Mouse (Mus musculus): ENCODE measurements around the gene Stk16. TPM values are rescaled to one million over a fixed set of nuclear protein-coding genes. Genes with fewer than 3 reads are reported as not detected.

Stk16 gene
- polyA plus RNA-seq, 1 experiment from 2014 or later: 125 TPM

GRCm38 (mm10) chr1:75187914-75188483, 22.6 kb upstream of the Stk16 start:
- no peak overlapping the region for H3K4me2 ChIP-seq (replicated peaks)
- H3K27ac ChIP-seq: no peak overlapping the region
- no peaks in the 10 kb centered on the region for H3K9me3 ChIP-seq (replicated peaks)
- H3K36me3 ChIP-seq: peaks cover 52% of the 10 kb centered on the region
- no peak overlapping the region for H3K9ac ChIP-seq
- no peaks in the 10 kb centered on the region for H3K27me3 ChIP-seq
- WGBS: 93% methylated on average over 2 of the region's 2 CpGs
- no peak for ATAC-seq (ENCODE audit: low FRiP score)
- no peak overlapping the region for H3K4me3 ChIP-seq
- peaks cover 19% of the 10 kb centered on the region for H3K4me1 ChIP-seq

GRCm38 (mm10) chr1:75190577-75190976, 20.1 kb upstream of the Stk16 start:
- 65% methylated on average over 2 of the region's 2 CpGs for WGBS
- H3K4me3 ChIP-seq: peak overlapping the region; percentile 75
- no peak overlapping the region for H3K27ac ChIP-seq
- no peaks in the 10 kb centered on the region for H3K9me3 ChIP-seq (replicated peaks)
- ATAC-seq (ENCODE audit: low FRiP score): no peak
- H3K27me3 ChIP-seq: no peaks in the 10 kb centered on the region
- peak overlapping the region; percentile 86 for H3K4me2 ChIP-seq (replicated peaks)
- H3K9ac ChIP-seq: peak overlapping the region; percentile 82
- peaks cover 24% of the 10 kb centered on the region for H3K4me1 ChIP-seq
- H3K36me3 ChIP-seq: peaks cover 31% of the 10 kb centered on the region

- H3K27ac ChIP-seq: peak overlapping the region; percentile 95
- H3K9me3 ChIP-seq (replicated peaks): no peaks in the 10 kb centered on the region
- peak overlapping the region; percentile 86 for H3K4me2 ChIP-seq (replicated peaks)
- peaks cover 30% of the 10 kb centered on the region for H3K36me3 ChIP-seq
- 48% methylated on average over 5 of the region's 5 CpGs for WGBS
- H3K27me3 ChIP-seq: no peaks in the 10 kb centered on the region
- peak overlapping the region; percentile 75 for H3K4me3 ChIP-seq
- peak overlapping the region; percentile 82 for H3K9ac ChIP-seq
- peaks cover 24% of the 10 kb centered on the region for H3K4me1 ChIP-seq
- ATAC-seq (ENCODE audit: low FRiP score): no peak
These were observed 19.4 kb upstream of the Stk16 start for GRCm38 (mm10) chr1:75191258-75191621.

GRCm38 (mm10) chr1:75191622-75192402, 18.8 kb upstream of the Stk16 start, which contains the start of the genes Ankzf1 and Atg9a:
Gene Ankzf1 (plus strand): TSS chr1:75192151.
Gene Atg9a (minus strand): TSS chr1:75192196.
- ATAC-seq (ENCODE audit: low FRiP score): peak; percentile 99
- Histone ChIP-seq H3K4me1 (peaks cover 24% of the 10 kb centered on the region), H3K36me3 (peaks cover 30% of the 10 kb centered on the region), H3K9ac (peak within 1 kb of the TSS; percentile 82), H3K4me2 (replicated peaks) (peak within 1 kb of the TSS; percentile 89), H3K27me3 (no peaks in the 10 kb centered on the region), H3K9me3 (replicated peaks) (no peaks in the 10 kb centered on the region), H3K27ac (peak within 1 kb of the TSS; percentile 95), H3K4me3 (peak within 1 kb of the TSS; percentile 75)
- 1% methylated on average over 39 of the region's 56 CpGs for WGBS

GRCm38 (mm10) chr1:75192452-75192851, 18.2 kb upstream of the Stk16 start:
- H3K36me3 ChIP-seq: peaks cover 30% of the 10 kb centered on the region
- H3K27me3 ChIP-seq: no peaks in the 10 kb centered on the region
- no peaks in the 10 kb centered on the region for H3K9me3 ChIP-seq (replicated peaks)
- H3K9ac ChIP-seq: peak overlapping the region; percentile 82
- peak overlapping the region; percentile 89 for H3K27ac ChIP-seq
- ATAC-seq (ENCODE audit: low FRiP score): 0 out of 2 replicates have a peak, but pooled peaks have one; percentile 12
- WGBS: 1% methylated on average over 19 of the region's 19 CpGs
- peak overlapping the region; percentile 75 for H3K4me3 ChIP-seq
- H3K4me2 ChIP-seq (replicated peaks): peak overlapping the region; percentile 89
- peaks cover 24% of the 10 kb centered on the region for H3K4me1 ChIP-seq

- H3K36me3 ChIP-seq: peaks cover 46% of the 10 kb centered on the region
- H3K4me3 ChIP-seq: no peak overlapping the region
- no peak for ATAC-seq (ENCODE audit: low FRiP score)
- WGBS: 85% methylated on average over 1 of the region's 1 CpGs
- no peaks in the 10 kb centered on the region for H3K9me3 ChIP-seq (replicated peaks)
- H3K4me1 ChIP-seq: no peaks in the 10 kb centered on the region
- H3K4me2 ChIP-seq (replicated peaks): no peak overlapping the region
- H3K27ac ChIP-seq: no peak overlapping the region
- H3K9ac ChIP-seq: no peak overlapping the region
- H3K27me3 ChIP-seq: no peaks in the 10 kb centered on the region
These were observed 9.4 kb upstream of the Stk16 start for GRCm38 (mm10) chr1:75201236-75201635.

GRCm38 (mm10) chr1:75208967-75209678, 1.5 kb upstream of the Stk16 start:
- 14% methylated on average over 34 of the region's 34 CpGs for WGBS
- H3K27ac ChIP-seq: no peak overlapping the region
- no peaks in the 10 kb centered on the region for H3K9me3 ChIP-seq (replicated peaks)
- peaks cover 36% of the 10 kb centered on the region for H3K4me1 ChIP-seq
- peaks cover 10% of the 10 kb centered on the region for H3K27me3 ChIP-seq
- peaks cover 23% of the 10 kb centered on the region for H3K36me3 ChIP-seq
- peak overlapping the region; percentile 86 for H3K4me2 ChIP-seq (replicated peaks)
- H3K4me3 ChIP-seq: peak overlapping the region; percentile 25
- H3K9ac ChIP-seq: peak overlapping the region; percentile 44
- no peak for ATAC-seq (ENCODE audit: low FRiP score)

- H3K27ac ChIP-seq: no peak overlapping the region
- WGBS: 12% methylated on average over 17 of the region's 17 CpGs
- peak overlapping the region; percentile 86 for H3K4me2 ChIP-seq (replicated peaks)
- H3K27me3 ChIP-seq: peaks cover 18% of the 10 kb centered on the region
- no peaks in the 10 kb centered on the region for H3K9me3 ChIP-seq (replicated peaks)
- peaks cover 37% of the 10 kb centered on the region for H3K36me3 ChIP-seq
- H3K9ac ChIP-seq: peak overlapping the region; percentile 92
- peak overlapping the region; percentile 77 for H3K4me3 ChIP-seq
- peaks cover 36% of the 10 kb centered on the region for H3K4me1 ChIP-seq
- ATAC-seq (ENCODE audit: low FRiP score): peak; percentile 27; the same call in 1 of the 2 replicates
These were observed 587 bp downstream of the Stk16 start for GRCm38 (mm10) chr1:75211141-75211708.

GRCm38 (mm10) chr1:75212542-75212941, 1.9 kb downstream of the Stk16 start:
- Histone ChIP-seq H3K27me3 (peaks cover 32% of the 10 kb centered on the region), H3K4me3 (no peak overlapping the region), H3K9me3 (replicated peaks) (no peaks in the 10 kb centered on the region), H3K4me2 (replicated peaks) (0 out of 2 replicates have a peak overlapping the region, but pooled peaks have one; percentile 86), H3K27ac (no peak overlapping the region), H3K36me3 (peaks cover 37% of the 10 kb centered on the region), H3K9ac (no peak overlapping the region), H3K4me1 (peaks cover 36% of the 10 kb centered on the region)
- no peak for ATAC-seq (ENCODE audit: low FRiP score)
- WGBS: 82% methylated on average over 4 of the region's 4 CpGs

GRCm38 (mm10) chr1:75213096-75213495, 2.5 kb downstream of the Stk16 start:
- H3K36me3 ChIP-seq: peaks cover 37% of the 10 kb centered on the region
- WGBS: 97% methylated on average over 7 of the region's 7 CpGs

GRCm38 (mm10) chr1:75214442-75214841, 3.8 kb downstream of the Stk16 start:
- Histone ChIP-seq H3K4me3 (no peak overlapping the region), H3K9ac (no peak overlapping the region), H3K27me3 (peaks cover 42% of the 10 kb centered on the region), H3K4me1 (peaks cover 37% of the 10 kb centered on the region), H3K36me3 (peaks cover 37% of the 10 kb centered on the region), H3K9me3 (replicated peaks) (no peaks in the 10 kb centered on the region), H3K4me2 (replicated peaks) (no peak overlapping the region), H3K27ac (no peak overlapping the region)
- WGBS: 61% methylated on average over 2 of the region's 2 CpGs
- ATAC-seq (ENCODE audit: low FRiP score): no peak

More at GRCm38 (mm10) chr1:75213096-75213495, 2.5 kb downstream of the Stk16 start:
- Histone ChIP-seq H3K27me3 (peaks cover 37% of the 10 kb centered on the region), H3K4me2 (replicated peaks) (no peak overlapping the region), H3K9ac (no peak overlapping the region), H3K4me3 (no peak overlapping the region), H3K9me3 (replicated peaks) (no peaks in the 10 kb centered on the region), H3K27ac (no peak overlapping the region), H3K4me1 (peaks cover 36% of the 10 kb centered on the region)
- no peak for ATAC-seq (ENCODE audit: low FRiP score)

GRCm38 (mm10) chr1:75214886-75215285, 4.2 kb downstream of the Stk16 start:
- Histone ChIP-seq H3K9ac (no peak overlapping the region), H3K4me2 (replicated peaks) (no peak overlapping the region), H3K9me3 (replicated peaks) (no peaks in the 10 kb centered on the region), H3K4me1 (peaks cover 37% of the 10 kb centered on the region), H3K27ac (no peak overlapping the region), H3K27me3 (peaks cover 44% of the 10 kb centered on the region), H3K36me3 (peaks cover 37% of the 10 kb centered on the region), H3K4me3 (no peak overlapping the region)
- 75% methylated on average over 5 of the region's 5 CpGs for WGBS
- no peak for ATAC-seq (ENCODE audit: low FRiP score)

Data from hindbrain, embryonic 12.5 days (tissue).